Mouse (Mus musculus): Measurements from ENCODE around the gene Fam228a.
"Not testable (repeated sequence)": the region's sequence is repeated elsewhere in the genome, so short reads cannot be mapped to it uniquely, and the experiment has no call there.

The Fam228a gene

DNA sequence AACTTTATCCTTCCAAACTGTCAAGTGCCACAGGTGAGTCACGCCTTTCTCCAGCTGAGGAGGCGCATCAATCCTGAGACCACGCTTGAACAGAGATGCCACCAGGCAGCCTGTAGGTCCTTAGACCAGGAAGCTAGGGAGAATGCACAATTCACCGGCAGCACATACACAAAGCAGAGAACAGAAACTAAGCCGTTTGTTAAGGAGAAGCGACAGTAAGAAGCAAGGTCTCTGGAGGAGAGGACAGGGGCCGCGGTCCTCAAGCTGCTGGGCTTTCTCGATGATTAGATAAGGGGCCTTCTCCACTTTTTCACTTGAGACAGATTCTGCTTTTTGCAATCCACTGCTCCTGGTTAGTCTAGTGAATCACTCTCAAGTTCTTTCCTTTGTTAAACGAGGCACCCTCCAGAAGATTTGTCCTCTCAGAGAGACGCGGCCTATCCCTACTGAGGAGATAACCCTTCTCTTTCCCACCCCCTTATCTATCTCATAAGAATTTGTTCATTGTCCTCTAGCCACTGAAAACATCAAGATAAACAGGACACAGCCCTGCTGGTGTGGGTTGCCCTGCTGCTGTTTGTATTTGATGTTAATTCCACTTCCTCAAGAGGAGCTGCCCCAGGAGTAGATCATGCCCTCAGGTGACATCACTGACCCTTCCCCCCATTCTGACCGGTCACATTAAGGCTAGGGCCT is 19.0 kb downstream of the Fam228a start:
- DNase-seq (ENCODE audit: low spot score in 2 of 2) = no peak

DNA sequence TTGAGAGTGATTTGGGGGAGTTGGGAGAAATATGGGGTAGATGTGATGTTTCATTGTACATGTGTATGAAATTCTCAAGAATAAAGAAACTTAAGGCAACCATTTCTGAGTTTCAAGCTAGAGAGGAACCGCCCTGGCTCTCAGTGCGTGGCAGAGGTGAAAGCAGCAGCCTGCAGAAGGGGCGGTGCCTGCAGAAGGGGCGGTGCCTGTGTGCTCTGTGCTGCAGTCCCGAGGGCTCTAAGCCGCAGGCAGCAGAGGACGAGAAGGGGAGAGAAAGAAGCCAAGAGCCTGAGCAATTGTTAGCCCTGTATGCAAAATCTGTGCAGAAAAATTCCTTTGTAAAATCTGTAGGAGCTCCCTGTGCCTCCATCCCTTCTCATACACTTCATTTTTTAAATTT is 20.8 kb downstream of the Fam228a start:
- DNase-seq (ENCODE audit: low spot score in 2 of 2) = no peak

DNA sequence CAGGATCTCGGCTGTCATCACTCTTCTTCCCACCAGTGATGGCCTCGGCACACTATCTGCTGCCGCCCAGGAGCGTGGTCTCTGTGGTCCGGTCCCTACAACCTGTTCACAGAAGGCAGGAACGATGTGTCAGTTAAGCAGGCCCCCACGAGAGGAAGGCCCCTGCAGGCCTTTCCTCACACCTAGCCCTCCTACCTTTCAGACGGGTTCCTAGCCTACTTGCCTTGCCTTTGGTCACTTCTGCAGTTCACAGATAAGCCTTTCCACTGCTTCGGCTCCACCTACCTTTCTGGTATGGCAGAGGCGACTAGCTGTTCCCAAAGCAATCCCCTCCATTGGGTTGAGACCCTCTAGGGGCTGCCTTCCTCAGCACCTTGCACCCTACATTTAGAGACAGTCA is 22.6 kb downstream of the Fam228a start:
- no peak for DNase-seq (ENCODE audit: low spot score in 2 of 2)

DNA sequence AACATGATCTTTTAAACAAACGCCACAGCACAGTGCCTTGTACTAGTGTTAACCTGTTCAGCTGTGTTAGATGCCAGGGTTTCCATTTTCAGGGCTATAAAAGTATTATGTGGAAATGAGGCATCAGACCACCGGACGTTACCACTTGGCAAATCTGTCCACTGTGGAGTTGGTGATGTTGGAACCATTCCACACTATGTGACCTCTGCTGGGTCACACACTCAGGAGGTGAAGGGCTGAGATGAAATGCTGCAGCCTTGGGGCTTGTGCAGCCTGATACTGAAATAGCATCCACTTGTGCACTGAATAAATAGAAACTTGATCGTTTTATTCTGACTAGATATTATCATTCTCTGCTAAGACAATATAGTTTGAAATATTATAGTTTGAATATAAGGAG is 24.9 kb downstream of the Fam228a start:
- DNase-seq (ENCODE audit: low spot score in 2 of 2) = no peak

DNA sequence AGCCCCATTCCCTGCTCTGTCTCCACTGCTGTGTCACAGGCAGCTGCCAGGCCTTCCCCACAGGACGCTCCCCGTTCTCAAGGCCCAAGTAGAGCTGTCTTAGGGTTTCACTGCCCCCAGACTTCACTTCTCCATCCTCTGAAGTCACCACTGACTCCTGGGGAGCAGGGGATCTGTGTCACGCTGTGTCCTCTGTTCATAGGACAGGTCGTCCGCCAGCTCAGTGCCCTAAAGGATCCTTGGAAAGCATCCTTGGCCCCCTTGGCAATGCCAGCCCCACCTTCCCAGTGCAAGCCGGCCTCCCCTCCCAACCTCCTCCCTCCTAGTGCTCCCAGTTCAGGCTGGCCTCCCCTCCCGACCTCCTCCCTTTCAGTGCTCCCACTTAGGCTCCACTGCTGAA is 28.3 kb downstream of the Fam228a start:
- DNase-seq (ENCODE audit: low spot score in 2 of 2) = no peak

DNA sequence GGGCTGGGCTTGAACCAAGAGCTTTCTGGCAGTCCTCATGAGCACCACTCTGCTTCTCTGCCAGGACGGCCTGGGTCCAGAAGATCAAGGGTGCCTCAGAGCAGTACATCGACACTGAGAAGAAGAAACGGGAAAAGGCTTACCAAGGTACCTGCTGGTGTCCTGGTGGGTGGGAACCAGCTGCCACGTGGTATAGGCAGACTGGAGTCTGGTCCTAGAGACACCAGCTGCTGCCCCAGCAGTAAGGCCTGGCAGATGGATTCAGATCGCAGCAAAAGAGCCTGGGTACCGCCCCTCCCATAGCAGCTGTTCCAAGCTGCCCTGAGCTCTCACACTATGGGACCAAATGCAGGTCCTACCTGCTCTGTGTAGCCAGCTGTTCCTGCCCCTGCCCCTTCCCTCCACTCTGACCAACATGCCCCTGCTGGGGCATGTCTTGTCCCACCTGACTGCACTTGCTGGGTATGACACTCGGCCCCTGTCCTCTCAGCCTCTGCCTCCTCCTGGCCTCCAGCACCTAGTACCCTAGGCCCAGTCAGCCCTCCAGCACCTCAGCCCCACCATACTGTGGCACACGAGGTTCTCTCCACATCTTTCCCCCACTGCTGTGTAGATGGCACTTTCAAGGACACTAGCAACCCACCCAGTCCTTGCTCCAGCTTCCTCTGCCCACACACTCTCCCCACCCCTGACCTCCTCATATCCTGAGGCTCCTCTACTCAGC is 29.2 kb downstream of the Fam228a start:
- no peak for DNase-seq (ENCODE audit: low spot score in 2 of 2)

DNA sequence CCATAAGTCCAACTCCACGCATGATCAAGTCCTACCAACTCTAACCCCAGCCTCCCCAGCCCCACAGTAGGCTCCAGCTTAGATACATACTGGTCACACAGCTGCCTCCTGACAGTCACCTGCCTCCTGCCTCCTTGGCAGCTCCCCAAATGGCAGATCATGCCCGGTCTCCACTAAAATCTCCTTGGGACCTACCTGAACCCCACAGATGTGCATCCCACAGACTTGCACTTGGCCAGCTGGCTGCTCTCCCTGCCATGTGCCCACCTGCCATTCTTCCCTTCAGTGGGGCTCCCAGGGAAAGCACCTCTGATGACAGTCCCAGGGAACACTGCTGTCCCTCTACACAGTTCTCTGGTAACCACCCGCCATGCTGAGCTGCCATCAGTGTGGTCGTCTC is 29.9 kb downstream of the Fam228a start:
- no peak for DNase-seq (ENCODE audit: low spot score in 2 of 2)

DNA sequence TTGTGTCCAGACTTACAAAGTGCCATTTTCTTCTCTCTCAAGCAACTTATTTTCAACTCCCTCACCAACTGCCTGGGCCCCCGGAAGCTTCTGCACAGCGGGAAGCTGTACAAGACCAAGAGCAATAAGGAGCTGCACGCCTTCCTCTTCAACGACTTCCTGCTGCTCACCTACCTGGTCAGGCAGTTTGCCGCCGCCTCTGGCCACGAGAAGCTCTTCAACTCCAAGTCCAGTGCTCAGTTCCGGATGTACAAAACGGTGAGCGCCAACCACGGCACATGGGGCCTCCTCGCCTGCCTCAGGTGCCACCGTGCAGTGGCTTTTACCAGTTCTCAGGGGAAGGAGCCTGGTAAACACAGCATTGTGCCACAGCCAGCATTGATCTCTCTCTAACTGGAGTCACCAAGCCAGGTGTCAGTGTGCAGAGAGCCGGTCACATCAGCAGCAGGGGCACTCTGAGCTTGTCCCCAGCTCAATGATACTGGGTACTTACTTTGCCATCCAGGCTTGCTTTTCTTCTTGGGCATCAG is 30.7 kb downstream of the Fam228a start:
- DNase-seq (ENCODE audit: low spot score in 2 of 2) = no peak

DNA sequence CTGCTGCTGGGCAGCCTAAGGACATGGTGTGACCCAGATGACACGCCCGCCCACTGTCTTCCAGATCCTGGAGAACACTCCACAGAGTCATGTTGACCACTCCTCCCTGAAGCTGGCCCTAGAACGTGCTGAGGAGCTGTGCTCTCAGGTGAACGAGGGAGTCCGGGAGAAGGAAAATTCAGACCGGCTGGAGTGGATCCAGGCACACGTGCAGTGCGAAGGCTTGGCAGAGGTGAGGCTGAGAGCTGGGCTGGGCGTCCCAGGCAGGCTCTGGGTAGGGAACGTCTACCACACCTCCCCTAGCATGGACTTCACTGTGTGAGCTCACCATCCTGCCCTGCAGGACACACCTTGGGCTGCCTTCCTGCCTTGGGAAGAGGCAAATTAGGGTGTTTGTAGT is 31.3 kb downstream of the Fam228a start:
- no peak for DNase-seq (ENCODE audit: low spot score in 2 of 2)

DNA sequence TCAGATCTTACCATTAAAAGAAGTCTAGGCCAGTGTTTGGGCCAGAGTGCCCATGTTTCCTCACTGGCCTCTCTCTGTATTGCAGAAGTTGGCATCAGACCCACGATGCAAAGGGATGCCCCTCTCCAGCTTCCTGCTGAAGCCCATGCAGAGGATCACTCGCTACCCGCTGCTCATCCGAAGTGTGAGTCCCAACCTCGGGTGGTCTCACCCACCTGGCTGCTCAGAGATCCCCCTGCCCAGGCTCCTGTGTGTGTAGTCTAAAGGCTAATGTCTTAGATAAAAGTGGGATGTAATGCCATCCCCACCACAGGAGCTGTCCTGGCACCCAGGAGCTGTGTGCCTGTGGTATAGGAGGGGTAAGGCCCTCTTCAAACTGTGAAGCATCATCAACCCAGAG is 32.1 kb downstream of the Fam228a start:
- no peak for DNase-seq (ENCODE audit: low spot score in 2 of 2)

DNA sequence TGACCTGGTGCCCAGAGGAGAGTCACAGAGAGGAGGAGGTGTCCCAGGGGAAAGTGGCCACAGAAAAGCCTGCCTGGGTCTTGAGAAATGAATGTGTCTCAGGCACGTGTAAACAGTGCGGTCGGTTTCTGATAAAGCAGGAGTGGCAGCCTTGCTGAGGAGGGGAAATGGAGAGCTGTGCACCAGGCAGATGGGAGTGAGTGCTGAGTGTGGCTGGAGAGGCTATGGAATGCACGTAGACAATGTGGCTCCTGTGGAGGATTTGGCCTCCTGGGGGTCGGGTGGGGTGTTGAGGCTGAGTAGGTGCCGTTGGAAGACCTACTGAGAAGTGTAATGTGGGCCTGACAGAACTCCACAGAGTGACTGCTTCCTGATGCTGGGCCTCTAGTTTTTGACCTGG is 32.6 kb downstream of the Fam228a start:
- DNase-seq (ENCODE audit: low spot score in 2 of 2) = not testable (repeated sequence)

DNA sequence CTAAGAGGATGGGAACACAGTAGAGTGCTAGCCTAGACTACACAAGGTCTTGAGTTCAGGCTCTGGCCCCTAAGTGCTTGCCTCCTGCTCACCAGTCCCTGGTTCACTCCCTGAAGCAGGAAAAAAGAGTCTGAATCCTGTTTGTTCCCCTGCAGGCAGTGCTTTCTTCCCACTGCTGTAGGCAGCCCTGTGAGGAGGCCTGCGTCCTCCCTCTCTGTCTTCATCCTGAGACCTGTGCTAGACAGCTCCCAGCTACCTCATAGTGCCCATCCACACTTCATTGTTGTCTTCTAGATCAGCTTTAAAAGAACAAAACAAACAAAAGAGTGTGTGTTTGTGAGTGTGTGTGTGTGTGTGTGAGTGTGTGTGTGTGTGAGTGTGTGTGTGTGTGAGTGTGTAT is 43.7 kb downstream of the Fam228a start:
- no peak for DNase-seq (ENCODE audit: low spot score in 2 of 2)

DNA sequence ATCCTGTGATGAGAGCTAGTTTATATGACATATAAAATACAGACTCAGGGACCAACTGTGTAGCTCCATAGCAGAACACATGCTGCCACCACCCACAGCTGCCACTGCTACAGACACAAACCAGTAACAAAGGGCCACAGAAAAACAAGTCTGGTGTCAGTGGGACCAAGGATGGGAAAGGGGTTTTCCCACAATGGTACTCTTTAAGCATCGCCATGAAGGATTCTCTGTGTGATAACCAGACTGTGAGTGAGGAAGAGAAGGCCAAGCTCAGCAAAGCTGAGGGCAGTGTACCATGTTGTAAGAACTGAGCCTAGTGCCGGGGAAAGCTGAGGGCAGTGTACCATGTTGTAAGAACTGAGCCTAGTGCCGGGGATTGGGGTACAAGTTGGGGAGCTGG is 47.0 kb downstream of the Fam228a start:
- DNase-seq (ENCODE audit: low spot score in 2 of 2) = no peak

DNA sequence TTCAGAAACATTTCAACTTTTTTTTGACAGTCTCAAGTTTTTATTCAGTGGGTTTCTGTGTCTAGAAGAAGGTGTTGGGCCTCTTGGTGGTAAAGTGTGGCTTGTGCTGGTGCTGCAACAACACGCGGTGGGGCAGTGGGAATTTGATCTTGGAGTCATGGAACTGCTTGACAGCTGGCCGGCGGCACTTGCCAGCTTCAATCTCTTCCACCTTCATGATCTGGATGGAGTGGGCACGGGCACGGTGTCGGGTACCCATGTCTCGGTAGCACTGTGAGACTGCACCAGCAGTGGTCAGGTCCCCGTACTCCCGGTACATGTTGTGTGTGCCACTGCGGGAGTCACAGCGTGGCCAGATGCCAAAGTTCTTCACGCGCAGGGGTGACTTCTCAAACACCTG is 48.9 kb downstream of the Fam228a start:
- DNase-seq (ENCODE audit: low spot score in 2 of 2) = no peak

DNA sequence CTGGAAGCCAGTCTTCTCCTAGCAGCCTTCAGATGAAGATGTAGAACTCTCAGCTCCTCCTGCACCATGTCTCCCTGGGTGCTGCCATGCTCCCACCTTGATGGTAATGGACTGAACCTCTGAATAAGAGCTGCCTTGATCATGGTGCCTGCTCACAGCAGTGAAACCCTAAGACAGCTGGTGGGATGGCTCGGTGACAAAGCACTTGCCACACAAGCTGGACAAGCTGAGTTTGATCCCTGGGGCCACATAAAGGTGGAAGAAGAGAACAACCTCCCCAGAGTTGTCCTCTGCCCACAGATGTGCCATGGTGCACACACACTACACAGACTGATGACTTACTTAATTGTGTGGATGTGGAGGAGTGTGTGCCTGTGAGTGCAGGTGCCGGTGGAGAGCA is 49.8 kb downstream of the Fam228a start:
- DNase-seq (ENCODE audit: low spot score in 2 of 2) = no peak

DNA sequence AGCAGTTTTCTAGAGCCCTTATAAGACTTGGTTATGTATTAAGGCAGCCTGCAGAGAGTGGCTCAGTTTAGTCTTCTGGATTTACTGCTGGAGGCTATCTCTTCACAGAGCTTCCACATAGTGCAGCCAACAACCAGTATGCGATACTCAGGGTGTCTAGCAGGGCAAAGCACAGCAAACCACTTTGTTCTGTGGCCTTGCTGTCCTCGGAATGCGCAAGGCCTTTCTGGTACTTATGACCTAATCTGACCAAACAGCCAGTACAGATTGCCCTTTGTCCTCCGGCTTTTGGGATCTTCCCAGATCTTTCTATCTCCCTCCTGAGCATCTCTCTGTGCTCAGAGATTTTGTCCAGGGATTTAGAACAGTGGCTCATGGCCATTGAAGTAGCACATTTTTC is 52.8 kb downstream of the Fam228a start:
- no peak for DNase-seq (ENCODE audit: low spot score in 2 of 2)

DNA sequence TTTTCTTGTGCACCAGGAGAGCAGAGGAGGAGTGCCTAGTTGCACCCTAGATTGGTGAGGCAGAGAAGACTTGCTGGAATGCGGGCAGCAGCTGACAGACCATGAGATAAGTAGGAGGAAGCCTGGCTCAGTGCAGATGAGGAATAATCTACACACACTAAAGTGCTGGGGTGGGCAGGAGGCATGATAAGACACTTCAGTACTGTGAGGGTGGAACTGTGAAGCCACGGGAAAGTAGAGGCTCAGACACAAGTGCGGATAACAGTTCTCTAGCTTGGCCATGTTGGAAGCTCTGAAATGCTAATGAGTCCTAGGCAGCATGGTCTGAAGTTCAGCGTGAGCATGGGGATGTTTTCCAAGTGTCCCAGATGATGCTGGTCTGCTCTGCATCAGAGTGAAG is 58.3 kb downstream of the Fam228a start:
- DNase-seq (ENCODE audit: low spot score in 2 of 2) = peak; percentile 43 to 59

DNA sequence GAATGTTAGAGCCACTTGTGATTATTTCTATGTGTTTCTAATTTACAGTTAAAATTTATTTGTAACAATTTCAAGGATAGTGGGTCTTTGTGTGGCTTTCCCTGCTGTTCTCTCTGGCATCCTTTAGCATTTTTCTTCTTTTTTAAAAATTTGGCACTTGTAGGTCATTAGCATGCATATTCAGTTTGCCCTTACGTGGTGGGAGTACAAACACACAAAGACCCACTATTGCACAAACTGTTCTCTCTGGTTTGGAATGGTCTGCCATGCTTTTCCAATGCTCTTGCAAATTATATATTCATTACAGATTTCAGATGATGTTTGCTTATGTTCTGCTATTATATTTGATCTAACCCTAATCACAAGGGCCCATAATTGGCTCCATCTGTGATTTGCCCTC is 61.9 kb downstream of the Fam228a start:
- no peak for DNase-seq (ENCODE audit: low spot score in 2 of 2)

DNA sequence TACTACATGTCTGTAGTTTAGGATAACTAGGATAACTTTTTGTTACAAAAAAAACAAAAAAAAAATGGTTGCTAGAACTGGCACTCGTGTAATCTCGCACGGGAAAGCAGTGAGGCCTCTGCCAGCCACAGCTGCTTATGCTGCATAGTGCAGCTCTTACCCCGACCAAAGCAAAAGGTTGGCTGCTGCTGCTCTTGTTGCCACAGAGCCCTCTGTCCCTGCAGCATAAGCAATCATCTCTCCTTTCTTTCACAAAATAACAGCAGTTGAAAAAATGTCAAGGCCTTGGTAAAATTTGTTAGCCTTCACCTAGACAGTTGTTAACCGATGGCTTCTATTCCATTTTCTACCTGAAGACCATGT is 72.6 kb downstream of the Fam228a start:
- no peak for DNase-seq (ENCODE audit: low spot score in 2 of 2)

DNA sequence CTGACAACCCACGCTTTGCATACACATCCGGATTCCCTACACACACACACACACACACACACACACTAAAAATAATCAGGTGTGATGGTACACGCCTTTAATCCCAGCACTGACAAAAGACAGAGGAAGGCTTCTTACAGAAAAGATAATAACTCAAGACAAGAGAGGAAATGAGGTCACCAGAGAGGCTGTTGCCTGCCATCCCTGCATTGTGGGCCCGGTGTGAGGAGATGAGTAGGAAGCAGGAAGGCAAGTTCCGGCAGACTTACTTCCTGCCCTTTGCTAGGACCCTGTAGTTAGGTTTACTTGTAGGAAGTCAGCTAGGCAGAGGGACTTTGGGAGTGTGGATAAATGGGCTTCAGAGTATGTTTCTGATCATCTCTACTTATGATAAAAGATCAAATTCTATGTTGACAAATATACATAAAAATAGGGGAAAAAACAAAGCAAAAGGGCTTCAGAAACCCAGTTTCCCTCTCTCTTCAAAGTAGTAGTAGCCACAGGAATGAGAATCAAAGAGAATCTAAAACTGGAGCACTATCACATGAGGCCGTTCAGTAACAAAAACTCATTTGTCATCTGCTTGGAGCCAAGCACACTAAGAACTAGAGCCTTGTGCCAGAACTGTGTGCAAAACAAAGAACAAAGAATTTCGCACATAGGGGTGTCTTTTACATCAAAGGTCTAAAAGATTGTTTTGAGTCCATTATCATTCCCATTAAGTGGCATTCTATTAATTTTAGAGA is 73.1 kb downstream of the Fam228a start:
- DNase-seq (ENCODE audit: low spot score in 2 of 2) = no peak
